Mouse (Mus musculus) midbrain, postnatal 0 days (tissue): ENCODE results near the gene Lsp1. TPM values are rescaled to one million over a fixed set of nuclear protein-coding genes. Genes with fewer than 3 reads are reported as not detected.
A peak's percentile ranks its signal among the peaks of the same experiment; 100 is the strongest.

Source experiments
- ATAC-seq: fragments of 200-750 bp; cut with Nextera tagmentation; 2 replicates; pipeline ENCODE4 v1.8.0; 2017; ENCODE audit warnings: moderate number of reproducible peaks, mild to moderate bottlenecking, moderate TSS enrichment, moderate library complexity; ENCODE audit not compliant: low FRiP score
- DNase-seq: peaks from one replicate; pipeline ENCODE4 v3.0.0-alpha.2; 2015; ENCODE audit warnings: low spot score
- H3K27ac ChIP-seq: fragments of 300-500 bp; sonication (generic); 2 replicates; pipeline ENCODE4 v1.5.1; 2014; ENCODE audit warnings: low read depth, mild to moderate bottlenecking, low read length, mixed read lengths
- H3K27me3 ChIP-seq: fragments of 300-500 bp; sonication (generic); 2 replicates; pipeline ENCODE4 v1.6.1; 2014; ENCODE audit warnings: low read length, control low read depth, mixed read lengths; ENCODE audit not compliant: insufficient read depth
- H3K36me3 ChIP-seq: fragments of 300-500 bp; sonication (generic); 2 replicates; pipeline ENCODE4 v1.6.1; 2014; ENCODE audit warnings: low read length, control low read depth, mixed read lengths; ENCODE audit not compliant: insufficient read depth
- H3K4me1 ChIP-seq: fragments of 300-500 bp; sonication (generic); 2 replicates; pipeline ENCODE4 v1.6.1; 2014; ENCODE audit warnings: mild to moderate bottlenecking, control low read depth, antibody characterized with exemption, low read length, mixed read lengths; ENCODE audit not compliant: insufficient read depth
- H3K4me2 ChIP-seq: fragments of 300-500 bp; sonication (generic); 2 replicates; pipeline ENCODE4 v1.6.1; 2014; ENCODE audit warnings: low read depth, mild to moderate bottlenecking, low read length, mixed read lengths; ENCODE audit not compliant: poor library complexity, severe bottlenecking
- H3K4me3 ChIP-seq: fragments of 300-500 bp; sonication (generic); 2 replicates; pipeline ENCODE4 v1.5.1; 2014; ENCODE audit warnings: low read depth, mild to moderate bottlenecking, low read length, moderate library complexity
- H3K9ac ChIP-seq: fragments of 300-500 bp; sonication (generic); replicated peaks from 2 replicates; pipeline ENCODE4 v1.6.1; 2014; ENCODE audit warnings: mild to moderate bottlenecking, low read length, moderate library complexity, mixed read lengths; ENCODE audit not compliant: poor library complexity, severe bottlenecking
- H3K9me3 ChIP-seq: fragments of 300-500 bp; sonication (generic); 2 replicates; pipeline ENCODE4 v1.6.1; 2016; ENCODE audit warnings: low read length, control low read depth
- CTCF ChIP-seq: IDR thresholded peaks from 2 replicates; pipeline ENCODE4 v1.5.1; 2016; ENCODE audit warnings: antibody characterized with exemption, mild to moderate bottlenecking
- WGBS: fragments of 180-500 bp; shearing (Covaris S2); extraction: QIAGEN DNeasy Blood & Tissue Kit; methylation state at CpG from one replicate; pipeline ENCODE4 v1.1.7; 2014; 5-methylcytosine and 5-hydroxymethylcytosine counted together
- polyA plus RNA-seq: library from polyadenylated mRNA; unstranded; fragments of >200 nt; fragmentation: Nextera tagmentation; extraction: Ambion mirVana; gene quantifications from 2 replicates; pipeline ENCODE4 v1.2.1, GENCODE M21; 2015
- total RNA-seq: library from RNA; depleted of rRNA; stranded (reverse); fragments of >200 nt; gene quantifications from 2 replicates; pipeline ENCODE4 v1.2.3, GENCODE M21; 2014

Gene Lsp1
- total and polyA plus RNA-seq, 2 experiments from 2014 or later: 5.3 to 11.0 TPM

GRCm38 (mm10) chr7:142483136-142483535 is 22.5 kb downstream of the Lsp1 start:
- no peak for ATAC-seq
- Histone ChIP-seq H3K9me3 (no peaks in the 10 kb centered on the region), H3K4me1 (peaks cover 13% of the 10 kb centered on the region)

GRCm38 (mm10) chr7:142484780-142485179 is 24.2 kb downstream of the Lsp1 start:
- ATAC-seq: no peak
- no peak for DNase-seq
- WGBS: 90% methylated on average over 12 of the region's 12 CpGs

More at GRCm38 (mm10) chr7:142483136-142483535, 22.5 kb downstream of the Lsp1 start:
- Histone ChIP-seq H3K36me3 (no peaks in the 10 kb centered on the region), H3K9ac (no peak overlapping the region), H3K27me3 (no peaks in the 10 kb centered on the region), H3K27ac (no peak overlapping the region), H3K4me3 (no peak overlapping the region), H3K4me2 (no peak overlapping the region)
- no peak for DNase-seq
- no peak for TF ChIP-seq CTCF
- 45% methylated on average over 11 of the region's 11 CpGs for WGBS

GRCm38 (mm10) chr7:142486751-142487162 is 26.1 kb downstream of the Lsp1 start:
- Histone ChIP-seq H3K4me2 (no peak overlapping the region), H3K27me3 (no peaks in the 10 kb centered on the region), H3K4me1 (peaks cover 7% of the 10 kb centered on the region), H3K9ac (no peak overlapping the region), H3K9me3 (no peaks in the 10 kb centered on the region), H3K36me3 (no peaks in the 10 kb centered on the region), H3K4me3 (no peak overlapping the region), H3K27ac (no peak overlapping the region)
- DNase-seq (no peak), ATAC-seq (no peak)
- WGBS: 76% methylated on average over 8 of the region's 8 CpGs
- no peak for TF ChIP-seq CTCF

More at GRCm38 (mm10) chr7:142484780-142485179, 24.2 kb downstream of the Lsp1 start:
- H3K4me3 ChIP-seq: no peak overlapping the region
- no peaks in the 10 kb centered on the region for H3K9me3 ChIP-seq
- H3K36me3 ChIP-seq: no peaks in the 10 kb centered on the region
- TF ChIP-seq CTCF: no peak
- H3K4me1 ChIP-seq: peaks cover 13% of the 10 kb centered on the region
- no peak overlapping the region for H3K27ac ChIP-seq
- H3K9ac ChIP-seq: no peak overlapping the region
- H3K4me2 ChIP-seq: no peak overlapping the region
- H3K27me3 ChIP-seq: no peaks in the 10 kb centered on the region

- peak; percentile 75 for TF ChIP-seq CTCF
- no peak overlapping the region for H3K27ac ChIP-seq
- no peak overlapping the region for H3K4me2 ChIP-seq
- no peak overlapping the region for H3K9ac ChIP-seq
- H3K4me1 ChIP-seq: peaks cover 7% of the 10 kb centered on the region
- H3K36me3 ChIP-seq: no peaks in the 10 kb centered on the region
- peak; percentile 79 for DNase-seq
- no peaks in the 10 kb centered on the region for H3K9me3 ChIP-seq
- H3K4me3 ChIP-seq: no peak overlapping the region
- H3K27me3 ChIP-seq: no peaks in the 10 kb centered on the region
- ATAC-seq: peak; percentile 69; the same call in 1 of the 2 replicates
- 14% methylated on average over 9 of the region's 9 CpGs for WGBS
Observed at GRCm38 (mm10) chr7:142487341-142487859, 26.8 kb downstream of the Lsp1 start.

- no peak for DNase-seq
- Histone ChIP-seq H3K4me2 (no peak overlapping the region), H3K36me3 (no peaks in the 10 kb centered on the region), H3K27ac (no peak overlapping the region), H3K9ac (no peak overlapping the region), H3K27me3 (no peaks in the 10 kb centered on the region), H3K9me3 (no peaks in the 10 kb centered on the region), H3K4me1 (peaks cover 7% of the 10 kb centered on the region), H3K4me3 (no peak overlapping the region)
- WGBS: 79% methylated on average over 3 of the region's 3 CpGs
- TF ChIP-seq CTCF: no peak
- no peak for ATAC-seq
Observed at GRCm38 (mm10) chr7:142488053-142488452, 27.4 kb downstream of the Lsp1 start.

GRCm38 (mm10) chr7:142493535-142493934 is 32.9 kb downstream of the Lsp1 start:
- H3K4me2 ChIP-seq: no peak overlapping the region
- no peaks in the 10 kb centered on the region for H3K9me3 ChIP-seq
- DNase-seq (no peak), ATAC-seq (no peak)
- no peaks in the 10 kb centered on the region for H3K4me1 ChIP-seq
- TF ChIP-seq CTCF: no peak
- H3K9ac ChIP-seq: no peak overlapping the region
- H3K36me3 ChIP-seq: no peaks in the 10 kb centered on the region
- H3K27ac ChIP-seq: no peak overlapping the region
- no peak overlapping the region for H3K4me3 ChIP-seq
- no peaks in the 10 kb centered on the region for H3K27me3 ChIP-seq
- 89% methylated on average over 8 of the region's 8 CpGs for WGBS
